Mouse (Mus musculus) limb, embryonic 12.5 days (tissue): ENCODE measurements around the gene Tsku. TPM values are rescaled to one million over a fixed set of nuclear protein-coding genes. Genes with fewer than 3 reads are reported as not detected.

Experiments used
- ATAC-seq: fragments of 200-750 bp; cut with Nextera tagmentation; 2 replicates; pipeline ENCODE4 v1.8.0; 2017; ENCODE audit warnings: low read depth, moderate TSS enrichment; ENCODE audit not compliant: insufficient number of reproducible peaks, insufficient read depth, low FRiP score, low TSS enrichment
- H3K27ac ChIP-seq: fragments of 300-500 bp; sonication (generic); 2 replicates; pipeline ENCODE4 v1.5.1; 2016; ENCODE audit warnings: mild to moderate bottlenecking, moderate library complexity
- H3K27me3 ChIP-seq: fragments of 300-500 bp; sonication (generic); 2 replicates; pipeline ENCODE4 v1.6.1; 2016; ENCODE audit warnings: mild to moderate bottlenecking, moderate library complexity
- H3K36me3 ChIP-seq: fragments of 300-500 bp; sonication (generic); 2 replicates; pipeline ENCODE4 v1.6.1; 2016; ENCODE audit warnings: mild to moderate bottlenecking, moderate library complexity
- H3K4me1 ChIP-seq: fragments of 300-500 bp; sonication (generic); replicated peaks from 2 replicates; pipeline ENCODE4 v1.6.1; 2016
- H3K4me2 ChIP-seq: fragments of 300-500 bp; sonication (generic); 2 replicates; pipeline ENCODE4 v1.6.1; 2016; ENCODE audit warnings: mild to moderate bottlenecking, moderate library complexity
- H3K4me3 ChIP-seq: fragments of 300-500 bp; sonication (generic); replicated peaks from 2 replicates; pipeline ENCODE4 v1.5.1; 2016; ENCODE audit warnings: mild to moderate bottlenecking
- H3K9ac ChIP-seq: fragments of 300-500 bp; sonication (generic); replicated peaks from 2 replicates; pipeline ENCODE4 v1.6.1; 2016; ENCODE audit warnings: mild to moderate bottlenecking, moderate library complexity
- H3K9me3 ChIP-seq: fragments of 300-500 bp; sonication (generic); 2 replicates; pipeline ENCODE4 v1.6.1; 2016; ENCODE audit warnings: mild to moderate bottlenecking, moderate library complexity
- WGBS: fragments of 180-500 bp; shearing (Covaris S2); methylation state at CpG from one replicate; pipeline ENCODE4 v1.1.7; 2016; 5-methylcytosine and 5-hydroxymethylcytosine counted together
- polyA plus RNA-seq: library from polyadenylated mRNA; unstranded; fragments of >200 nt; fragmentation: Nextera tagmentation; extraction: Ambion mirVana; gene quantifications from 2 replicates; pipeline ENCODE4 v1.2.1, GENCODE M21; 2016

Tsku gene
- polyA plus RNA-seq, 1 experiment from 2014 or later = 16.7 TPM

DNA sequence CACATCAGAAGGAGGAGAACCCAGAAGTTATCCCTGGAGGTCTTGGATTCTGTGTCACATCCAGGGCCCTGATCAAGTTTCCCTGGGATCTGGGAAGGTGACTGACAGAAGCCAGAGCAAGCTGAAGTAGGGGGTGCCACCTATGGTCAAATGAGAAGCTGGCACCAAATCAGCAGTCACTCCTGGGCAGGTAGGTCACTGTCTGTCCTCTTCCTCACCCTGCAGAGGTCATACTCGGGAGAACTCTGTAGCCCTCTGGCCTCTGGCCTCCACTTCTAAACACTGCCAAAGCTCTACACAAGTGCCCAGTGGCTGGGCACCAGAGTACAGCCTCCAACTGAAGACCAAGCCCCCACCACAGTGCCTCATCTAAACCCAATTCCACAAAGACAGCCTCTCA is 3.1 kb downstream of the Tsku start:
- Histone ChIP-seq H3K4me3 (no peak overlapping the region), H3K36me3 (peaks cover 5% of the 10 kb centered on the region; the same call in 1 of the 2 replicates), H3K4me2 (peak overlapping the region; percentile 74; the same call in 1 of the 2 replicates), H3K27me3 (no peaks in the 10 kb centered on the region), H3K9ac (no peak overlapping the region), H3K27ac (no peak overlapping the region), H3K4me1 (peaks cover 79% of the 10 kb centered on the region), H3K9me3 (no peaks in the 10 kb centered on the region)
- ATAC-seq = no peak
- 71% methylated on average over 1 of the region's 1 CpGs for WGBS

DNA sequence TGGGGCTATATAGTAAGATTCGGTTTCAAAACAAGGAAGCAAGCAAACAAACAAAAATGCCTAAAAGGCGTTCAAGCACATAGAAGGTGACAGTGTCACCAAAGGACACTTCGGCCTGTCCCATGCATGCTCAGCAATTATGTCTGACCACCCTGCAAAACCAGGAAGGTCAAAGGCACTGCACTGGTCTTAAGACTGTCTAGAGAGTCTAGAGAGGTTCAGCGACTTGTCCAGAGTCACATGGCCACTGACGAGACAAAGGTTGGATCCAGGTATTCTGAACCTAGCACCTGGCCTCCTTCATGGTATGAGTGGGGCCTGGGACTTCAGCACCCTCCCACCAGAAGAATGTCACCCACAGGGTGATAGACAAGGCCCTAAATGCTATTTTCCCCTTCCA is 3.8 kb downstream of the Tsku start:
- no peaks in the 10 kb centered on the region for H3K9me3 ChIP-seq
- H3K27me3 ChIP-seq = no peaks in the 10 kb centered on the region
- no peak overlapping the region for H3K9ac ChIP-seq
- H3K4me3 ChIP-seq = no peak overlapping the region
- peaks cover 12% of the 10 kb centered on the region for H3K36me3 ChIP-seq
- ATAC-seq = no peak
- peaks cover 81% of the 10 kb centered on the region for H3K4me1 ChIP-seq
- H3K4me2 ChIP-seq = no peak overlapping the region
- 76% methylated on average over 5 of the region's 5 CpGs for WGBS
- peak overlapping the region; percentile 92 for H3K27ac ChIP-seq

DNA sequence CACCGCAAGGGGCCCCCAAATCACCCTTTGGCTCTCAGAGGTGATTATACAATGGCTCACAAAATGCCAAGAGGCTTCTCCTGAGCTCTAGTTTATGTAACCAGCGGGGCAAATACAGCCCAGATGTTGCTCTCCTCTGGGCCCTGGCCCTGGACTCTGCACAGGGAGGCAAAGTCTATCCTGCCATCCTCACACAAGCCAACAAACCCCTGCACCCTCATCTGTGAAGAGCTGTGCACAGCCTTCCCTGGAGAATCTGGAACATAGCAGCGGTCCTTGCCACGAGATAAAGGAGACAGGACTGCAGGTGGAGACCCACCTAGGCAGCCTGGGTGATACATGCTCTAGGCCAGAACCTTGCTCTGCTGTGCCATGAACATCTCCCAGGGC is 6.2 kb downstream of the Tsku start:
- WGBS = 29% methylated on average over 4 of the region's 4 CpGs
- Histone ChIP-seq H3K4me2 (peak overlapping the region; percentile 48), H3K4me3 (0 out of 2 replicates have a peak overlapping the region, but pooled peaks have one; percentile 2), H3K27ac (peak overlapping the region; percentile 92), H3K9ac (peak overlapping the region; percentile 46; the same call in 1 of the 2 replicates), H3K36me3 (peaks cover 34% of the 10 kb centered on the region), H3K4me1 (peaks cover 79% of the 10 kb centered on the region), H3K9me3 (no peaks in the 10 kb centered on the region), H3K27me3 (no peaks in the 10 kb centered on the region)
- peak; percentile 5 for ATAC-seq

DNA sequence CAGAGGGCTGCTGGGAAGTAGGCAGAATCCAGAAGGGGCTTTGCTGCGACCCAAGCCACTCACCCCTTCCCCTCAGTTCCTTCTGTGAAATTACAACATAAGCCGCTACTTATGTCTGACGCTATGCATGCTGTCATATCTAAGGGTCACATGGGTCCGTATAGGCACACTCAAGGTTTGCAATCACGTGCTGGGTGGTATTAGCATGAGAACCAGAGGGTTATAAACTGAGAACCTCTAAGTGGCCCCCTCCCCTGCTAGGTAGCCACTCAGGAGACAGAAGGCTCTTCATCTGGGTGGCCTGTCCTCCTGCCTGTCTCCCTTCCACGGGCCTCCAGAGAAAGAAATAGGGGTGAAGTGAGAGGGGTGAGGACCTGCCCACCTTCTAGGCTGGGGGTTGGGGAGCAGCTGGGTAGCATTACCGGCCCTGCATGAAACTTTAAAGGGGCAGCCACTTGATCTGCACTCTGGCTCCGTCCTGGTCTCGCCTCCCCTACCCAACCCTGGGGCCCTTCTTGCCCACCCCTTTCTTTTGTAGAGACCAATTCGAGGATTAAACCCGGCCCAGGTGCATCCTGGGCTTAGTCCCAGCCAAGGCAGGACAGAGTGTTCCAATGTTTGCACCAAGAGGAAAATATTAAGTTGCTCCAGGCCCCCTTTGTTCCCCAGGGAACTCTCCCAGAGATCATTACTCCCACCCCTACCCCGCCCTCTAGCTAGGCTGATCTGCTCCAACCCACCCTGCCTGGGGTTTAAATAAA is 6.8 kb downstream of the Tsku start:
- peak; percentile 82 for ATAC-seq
- H3K9ac ChIP-seq = 0 out of 2 replicates have a peak overlapping the region, but pooled peaks have one; percentile 23
- H3K27ac ChIP-seq = peak overlapping the region; percentile 92
- H3K9me3 ChIP-seq = no peaks in the 10 kb centered on the region
- 0 out of 2 replicates have a peak overlapping the region, but pooled peaks have one; percentile 2 for H3K4me3 ChIP-seq
- peaks cover 40% of the 10 kb centered on the region for H3K36me3 ChIP-seq
- peak overlapping the region; percentile 48 for H3K4me2 ChIP-seq
- WGBS = 10% methylated on average over 12 of the region's 12 CpGs
- H3K4me1 ChIP-seq = peaks cover 73% of the 10 kb centered on the region
- no peaks in the 10 kb centered on the region for H3K27me3 ChIP-seq

DNA sequence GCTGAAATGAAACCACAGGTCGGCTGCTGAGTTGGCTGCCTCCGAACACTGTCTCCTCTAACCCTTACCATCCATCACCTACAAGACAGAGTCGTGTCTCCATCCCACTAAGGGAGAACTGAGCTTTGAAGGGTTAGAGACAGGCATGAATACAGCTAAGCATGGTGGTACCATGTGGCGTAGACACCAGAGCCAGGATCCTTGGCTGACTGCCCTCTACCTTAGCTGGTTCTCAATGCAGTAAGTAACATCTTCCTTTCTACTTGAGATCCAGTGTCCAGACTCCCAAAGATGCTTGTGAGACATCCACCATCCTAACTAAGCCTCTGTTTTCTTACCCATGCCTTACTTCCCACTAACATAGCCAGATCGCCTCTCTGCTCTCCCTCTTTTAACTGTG is 7.5 kb downstream of the Tsku start:
- peaks cover 66% of the 10 kb centered on the region for H3K4me1 ChIP-seq
- ATAC-seq = no peak
- H3K27ac ChIP-seq = peak overlapping the region; percentile 92
- WGBS = 82% methylated on average over 5 of the region's 5 CpGs
- H3K4me2 ChIP-seq = no peak overlapping the region; the same call in 1 of the 2 replicates
- no peak overlapping the region for H3K4me3 ChIP-seq
- no peaks in the 10 kb centered on the region for H3K9me3 ChIP-seq
- H3K9ac ChIP-seq = no peak overlapping the region
- no peaks in the 10 kb centered on the region for H3K27me3 ChIP-seq
- H3K36me3 ChIP-seq = peaks cover 41% of the 10 kb centered on the region

DNA sequence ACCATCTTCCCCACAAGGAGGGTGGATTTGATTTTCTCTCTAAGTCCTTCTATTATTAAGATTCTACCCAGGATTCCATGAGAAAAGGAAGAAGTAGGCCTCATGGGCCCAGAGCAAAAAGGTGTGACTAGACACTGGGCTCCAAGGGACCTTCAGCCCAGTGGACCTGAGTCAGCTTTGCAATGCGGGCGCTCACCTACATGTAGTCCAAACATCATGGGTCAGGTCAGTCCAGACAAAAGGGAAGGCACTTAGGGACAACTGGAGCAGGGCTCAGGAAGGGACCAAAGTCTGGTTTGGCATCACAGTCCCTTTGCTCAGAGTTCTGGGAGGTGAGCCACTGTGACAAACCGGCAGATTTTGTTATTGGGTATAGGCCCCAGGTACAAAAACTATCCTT is 9.6 kb downstream of the Tsku start:
- H3K4me2 ChIP-seq = no peak overlapping the region
- H3K9ac ChIP-seq = no peak overlapping the region
- no peaks in the 10 kb centered on the region for H3K9me3 ChIP-seq
- peaks cover 45% of the 10 kb centered on the region for H3K4me1 ChIP-seq
- H3K4me3 ChIP-seq = no peak overlapping the region
- WGBS = 93% methylated on average over 3 of the region's 3 CpGs
- H3K36me3 ChIP-seq = peaks cover 37% of the 10 kb centered on the region
- H3K27ac ChIP-seq = no peak overlapping the region
- no peak for ATAC-seq
- no peaks in the 10 kb centered on the region for H3K27me3 ChIP-seq

DNA sequence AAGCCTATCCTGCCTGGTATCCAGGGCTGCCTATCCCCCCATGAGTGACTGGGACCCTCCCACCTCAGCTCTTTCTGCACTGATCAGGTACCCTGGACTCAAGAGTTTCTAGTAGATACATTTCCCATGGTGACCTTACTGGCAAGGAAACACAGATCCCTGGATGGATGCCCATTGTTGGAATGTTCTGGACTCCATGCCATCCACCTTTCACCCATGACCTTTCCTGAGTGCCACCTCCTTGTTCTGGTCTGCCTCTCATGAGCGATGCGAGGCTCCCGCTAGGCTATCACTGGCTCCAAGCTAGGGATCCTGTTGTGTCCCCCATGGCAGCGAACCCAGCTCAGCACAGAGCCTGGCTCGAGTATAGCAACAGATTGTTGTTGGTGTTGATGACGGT is 11.3 kb downstream of the Tsku start:
- 95% methylated on average over 6 of the region's 6 CpGs for WGBS
- H3K27me3 ChIP-seq = no peaks in the 10 kb centered on the region
- ATAC-seq = no peak
- H3K4me1 ChIP-seq = peaks cover 28% of the 10 kb centered on the region
- no peak overlapping the region for H3K9ac ChIP-seq
- H3K4me3 ChIP-seq = no peak overlapping the region
- H3K36me3 ChIP-seq = peaks cover 37% of the 10 kb centered on the region
- 0 out of 2 replicates have a peak overlapping the region, but pooled peaks have one; percentile 29 for H3K27ac ChIP-seq
- no peak overlapping the region for H3K4me2 ChIP-seq
- H3K9me3 ChIP-seq = no peaks in the 10 kb centered on the region

DNA sequence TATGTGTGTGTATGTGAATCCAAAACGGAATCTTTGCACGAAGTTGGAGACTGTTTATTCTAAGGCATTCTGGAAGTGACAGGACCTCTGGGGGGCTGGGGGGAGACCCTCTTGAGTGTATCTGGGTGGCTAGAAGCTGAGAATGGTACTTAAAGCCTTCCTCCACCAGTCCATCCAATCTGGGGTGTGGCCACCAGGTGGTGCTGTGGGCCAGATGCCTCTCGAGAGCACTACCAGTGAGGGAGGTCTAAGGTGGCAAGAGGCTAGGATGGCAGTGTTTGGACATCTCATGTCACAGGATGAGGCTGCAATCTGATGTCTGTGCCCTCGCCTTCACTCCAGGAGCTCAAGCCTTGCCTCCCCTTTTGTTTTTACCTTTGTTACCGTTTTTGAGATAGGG is 12.0 kb downstream of the Tsku start:
- WGBS = 21% methylated on average over 5 of the region's 5 CpGs
- H3K4me2 ChIP-seq = no peak overlapping the region
- no peak overlapping the region for H3K9ac ChIP-seq
- no peak overlapping the region for H3K4me3 ChIP-seq
- H3K9me3 ChIP-seq = no peaks in the 10 kb centered on the region
- H3K27me3 ChIP-seq = no peaks in the 10 kb centered on the region
- no peak overlapping the region for H3K27ac ChIP-seq
- peaks cover 37% of the 10 kb centered on the region for H3K36me3 ChIP-seq
- no peak for ATAC-seq
- peaks cover 21% of the 10 kb centered on the region for H3K4me1 ChIP-seq

DNA sequence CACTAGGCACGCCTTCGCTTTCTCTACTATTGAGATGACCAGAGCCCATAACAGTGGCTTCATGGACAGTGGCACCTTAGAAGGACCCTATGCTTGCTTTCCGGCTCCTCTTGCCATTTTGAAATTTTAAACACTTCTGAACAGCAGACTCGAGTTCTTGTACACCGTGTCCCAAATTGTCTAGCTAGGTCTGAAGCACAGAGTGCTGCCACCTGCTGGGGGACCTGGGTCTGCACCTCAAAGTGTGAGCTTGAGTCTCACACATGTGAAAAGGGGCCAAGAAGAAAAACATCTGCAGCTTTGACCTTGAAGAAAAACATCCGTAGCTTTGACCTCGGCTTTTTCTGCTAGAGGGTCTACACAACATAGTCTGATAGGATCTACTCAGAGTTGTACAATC is 13.1 kb downstream of the Tsku start:
- no peak for ATAC-seq
- 63% methylated on average over 7 of the region's 7 CpGs for WGBS
- H3K4me3 ChIP-seq = no peak overlapping the region
- no peak overlapping the region for H3K27ac ChIP-seq
- no peak overlapping the region for H3K9ac ChIP-seq
- H3K4me1 ChIP-seq = peaks cover 10% of the 10 kb centered on the region
- peaks cover 4% of the 10 kb centered on the region; the same call in 1 of the 2 replicates for H3K27me3 ChIP-seq
- peaks cover 37% of the 10 kb centered on the region for H3K36me3 ChIP-seq
- no peak overlapping the region for H3K4me2 ChIP-seq
- no peaks in the 10 kb centered on the region for H3K9me3 ChIP-seq

DNA sequence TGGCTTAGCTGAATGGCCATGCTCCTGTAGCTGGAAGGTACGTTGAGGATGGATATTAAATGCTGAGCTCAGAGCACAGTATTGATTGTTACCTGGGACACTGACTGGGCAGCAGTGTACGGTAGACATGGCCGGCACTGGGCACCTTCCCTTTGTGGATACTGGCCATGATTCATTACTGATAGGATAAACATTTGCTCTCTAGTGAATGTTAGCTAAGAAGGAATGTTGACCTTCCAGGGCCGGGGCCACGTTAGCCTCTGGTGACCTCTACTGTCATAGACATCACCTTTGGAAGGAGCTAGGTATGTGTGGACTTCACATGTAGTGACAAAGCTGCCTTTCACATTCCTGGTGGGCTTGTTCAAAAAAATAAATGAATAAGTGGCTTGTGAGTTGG is 13.7 kb downstream of the Tsku start:
- 83% methylated on average over 5 of the region's 5 CpGs for WGBS
- H3K27ac ChIP-seq = no peak overlapping the region
- peaks cover 7% of the 10 kb centered on the region; the same call in 1 of the 2 replicates for H3K27me3 ChIP-seq
- no peak overlapping the region for H3K4me2 ChIP-seq
- ATAC-seq = no peak
- no peak overlapping the region for H3K9ac ChIP-seq
- H3K9me3 ChIP-seq = no peaks in the 10 kb centered on the region
- H3K36me3 ChIP-seq = peaks cover 31% of the 10 kb centered on the region
- H3K4me3 ChIP-seq = no peak overlapping the region
- peaks cover 5% of the 10 kb centered on the region for H3K4me1 ChIP-seq

DNA sequence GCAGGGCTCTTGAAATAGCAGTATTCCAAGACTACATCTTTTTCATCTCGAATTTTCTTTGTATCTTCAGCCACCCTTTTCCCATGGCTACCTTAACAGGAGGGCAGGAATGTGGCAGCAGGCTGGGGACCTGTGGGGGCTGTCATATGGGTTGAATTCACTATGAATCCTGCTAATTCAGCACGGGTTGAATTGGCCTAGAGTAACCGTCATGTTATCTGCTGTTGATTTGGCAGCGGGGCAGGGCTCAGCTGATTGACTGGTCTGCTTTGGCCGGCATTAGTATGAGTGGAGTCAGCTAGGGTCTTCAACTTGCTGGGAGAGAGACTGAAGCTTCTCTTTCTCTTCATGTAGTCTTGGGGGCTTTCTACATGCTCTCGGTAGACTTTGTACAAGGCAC is 16.1 kb downstream of the Tsku start:
- ATAC-seq = no peak
- no peak overlapping the region for H3K4me2 ChIP-seq
- peaks cover 10% of the 10 kb centered on the region; the same call in 1 of the 2 replicates for H3K27me3 ChIP-seq
- 52% methylated on average over 6 of the region's 6 CpGs for WGBS
- no peak overlapping the region for H3K27ac ChIP-seq
- no peak overlapping the region for H3K9ac ChIP-seq
- no peaks in the 10 kb centered on the region; the same call in 1 of the 2 replicates for H3K4me1 ChIP-seq
- H3K36me3 ChIP-seq = peaks cover 8% of the 10 kb centered on the region
- H3K9me3 ChIP-seq = no peaks in the 10 kb centered on the region
- H3K4me3 ChIP-seq = no peak overlapping the region
